Mouse (Mus musculus) forelimb bud, embryonic 11.5 days (tissue): ENCODE data around the gene Rbm14.
"Not testable (repeated sequence)": the region's sequence is repeated elsewhere in the genome, so short reads cannot be mapped to it uniquely, and the experiment has no call there.

Experiments
- DNase-seq: peaks from one replicate; pipeline ENCODE4 v3.0.0-alpha.2; 2012; ENCODE audit warnings: low read depth, low spot score

Gene Rbm14

GRCm38 (mm10) chr19:4813015-4813414 is 1.6 kb upstream of the Rbm14 start:
- no peak for DNase-seq

GRCm38 (mm10) chr19:4812334-4812949 is 1.0 kb upstream of the Rbm14 start:
- not testable (repeated sequence) for DNase-seq

GRCm38 (mm10) chr19:4811909-4812242 is 442 bp upstream of the Rbm14 start:
- DNase-seq = no peak

GRCm38 (mm10) chr19:4810746-4811062 is 730 bp downstream of the Rbm14 start:
- DNase-seq = no peak

- no peak for DNase-seq
Measured at GRCm38 (mm10) chr19:4810309-4810708, 1.1 kb downstream of the Rbm14 start.

- DNase-seq = no peak
Measured at GRCm38 (mm10) chr19:4803283-4803682, 8.2 kb downstream of the Rbm14 start.

- no peak for DNase-seq
Measured at GRCm38 (mm10) chr19:4802691-4803091, 8.7 kb downstream of the Rbm14 start.

GRCm38 (mm10) chr19:4799083-4799482 is 12.4 kb downstream of the Rbm14 start:
- DNase-seq = no peak

- no peak for DNase-seq
Measured at GRCm38 (mm10) chr19:4797846-4798245, 13.6 kb downstream of the Rbm14 start.

GRCm38 (mm10) chr19:4795929-4796328 is 15.5 kb downstream of the Rbm14 start:
- DNase-seq = no peak

- peak; percentile 100 for DNase-seq
Measured at GRCm38 (mm10) chr19:4793831-4794422, 17.5 kb downstream of the Rbm14 start, which contains the start of gene Rbm4. Rbm4 (minus strand) TSS chr19:4793901.

GRCm38 (mm10) chr19:4793281-4793830 is 18.1 kb downstream of the Rbm14 start:
- no peak for DNase-seq

GRCm38 (mm10) chr19:4786313-4786712 is 25.1 kb downstream of the Rbm14 start:
- DNase-seq = no peak

GRCm38 (mm10) chr19:4785206-4785605 is 26.2 kb downstream of the Rbm14 start:
- no peak for DNase-seq

GRCm38 (mm10) chr19:4782891-4783290 is 28.5 kb downstream of the Rbm14 start:
- DNase-seq = no peak

- DNase-seq = no peak
Measured at GRCm38 (mm10) chr19:4772785-4773184, 38.6 kb downstream of the Rbm14 start.

GRCm38 (mm10) chr19:4767507-4768148 is 43.8 kb downstream of the Rbm14 start:
- no peak for DNase-seq

- DNase-seq = no peak
Measured at GRCm38 (mm10) chr19:4762876-4763275, 48.6 kb downstream of the Rbm14 start.

- DNase-seq = not testable (repeated sequence)
Measured at GRCm38 (mm10) chr19:4760544-4760943, 50.9 kb downstream of the Rbm14 start.

GRCm38 (mm10) chr19:4756921-4757320 is 54.5 kb downstream of the Rbm14 start:
- no peak for DNase-seq

GRCm38 (mm10) chr19:4756193-4756911 is 55.1 kb downstream of the Rbm14 start, which contains the start of gene Rbm4b:
Rbm4b (plus strand) TSS chr19:4756497.
- DNase-seq = peak; percentile 99

- DNase-seq = peak; percentile 87
Measured at GRCm38 (mm10) chr19:4755565-4756192, 55.8 kb downstream of the Rbm14 start.
